Mouse (Mus musculus) hindbrain, postnatal 0 days (tissue): ENCODE results near the gene Ercc6l2. TPM values are rescaled to one million over a fixed set of nuclear protein-coding genes. Genes with fewer than 3 reads are reported as not detected.

ENCODE experiments used
- ATAC-seq: fragments of 200-750 bp; cut with Nextera tagmentation; 2 replicates; pipeline ENCODE4 v1.8.0; 2017; ENCODE audit warnings: mild to moderate bottlenecking, moderate TSS enrichment, moderate library complexity
- DNase-seq: peaks from one replicate; pipeline ENCODE4 v3.0.0-alpha.2; 2015; ENCODE audit warnings: low spot score
- H3K27ac ChIP-seq: fragments of 300-500 bp; sonication (generic); 2 replicates; pipeline ENCODE4 v1.5.1; 2014; ENCODE audit warnings: mild to moderate bottlenecking
- H3K27me3 ChIP-seq: fragments of 300-500 bp; sonication (generic); 2 replicates; pipeline ENCODE4 v1.6.1; 2014; ENCODE audit warnings: low read length, mixed read lengths; ENCODE audit not compliant: insufficient read depth
- H3K36me3 ChIP-seq: fragments of 300-500 bp; sonication (generic); 2 replicates; pipeline ENCODE4 v1.6.1; 2014; ENCODE audit warnings: low read length, mixed read lengths; ENCODE audit not compliant: insufficient read depth
- H3K4me1 ChIP-seq: fragments of 300-500 bp; sonication (generic); 2 replicates; pipeline ENCODE4 v1.6.1; 2014; ENCODE audit warnings: antibody characterized with exemption, low read length, mixed read lengths; ENCODE audit not compliant: insufficient read depth
- H3K4me2 ChIP-seq: fragments of 300-500 bp; sonication (generic); 2 replicates; pipeline ENCODE4 v1.6.1; 2014; ENCODE audit warnings: low read depth, mild to moderate bottlenecking, low read length, moderate library complexity, mixed read lengths
- H3K4me3 ChIP-seq: fragments of 300-500 bp; sonication (generic); 2 replicates; pipeline ENCODE4 v1.5.1; 2014; ENCODE audit warnings: low read length
- H3K9ac ChIP-seq: fragments of 300-500 bp; sonication (generic); replicated peaks from 2 replicates; pipeline ENCODE4 v1.6.1; 2014; ENCODE audit warnings: mild to moderate bottlenecking, low read length, moderate library complexity, mixed read lengths
- H3K9me3 ChIP-seq: fragments of 300-500 bp; sonication (generic); 2 replicates; pipeline ENCODE4 v1.6.1; 2016; ENCODE audit warnings: low read length, mixed read lengths
- CTCF ChIP-seq: IDR thresholded peaks from 2 replicates; pipeline ENCODE4 v1.5.1; 2016; ENCODE audit warnings: antibody characterized with exemption, control low read depth, low read depth
- WGBS: fragments of 180-500 bp; shearing (Covaris S2); extraction: QIAGEN DNeasy Blood & Tissue Kit; methylation state at CpG from one replicate; pipeline ENCODE4 v1.1.7; 2014; 5-methylcytosine and 5-hydroxymethylcytosine counted together
- polyA plus RNA-seq: library from polyadenylated mRNA; unstranded; fragments of >200 nt; fragmentation: Nextera tagmentation; extraction: Ambion mirVana; gene quantifications from 2 replicates; pipeline ENCODE4 v1.2.1, GENCODE M21; 2015
- total RNA-seq: library from RNA; depleted of rRNA; stranded (reverse); fragments of >200 nt; gene quantifications from 2 replicates; pipeline ENCODE4 v1.2.3, GENCODE M21; 2014

Gene Ercc6l2
- total and polyA plus RNA-seq, 2 experiments from 2014 or later = 9.9 to 11.7 TPM

GRCm38 (mm10) chr13:63815931-63816330 is 891 bp downstream of the Ercc6l2 start:
- H3K4me3 ChIP-seq = peak overlapping the region; percentile 54
- H3K9me3 ChIP-seq = no peaks in the 10 kb centered on the region
- no peaks in the 10 kb centered on the region for H3K36me3 ChIP-seq
- no peak for TF ChIP-seq CTCF
- no peak overlapping the region for H3K27ac ChIP-seq
- H3K4me1 ChIP-seq = peaks cover 10% of the 10 kb centered on the region
- no peaks in the 10 kb centered on the region for H3K27me3 ChIP-seq
- peak overlapping the region; percentile 84 for H3K9ac ChIP-seq
- DNase-seq (no peak), ATAC-seq (no peak)
- peak overlapping the region; percentile 75 for H3K4me2 ChIP-seq

DNA sequence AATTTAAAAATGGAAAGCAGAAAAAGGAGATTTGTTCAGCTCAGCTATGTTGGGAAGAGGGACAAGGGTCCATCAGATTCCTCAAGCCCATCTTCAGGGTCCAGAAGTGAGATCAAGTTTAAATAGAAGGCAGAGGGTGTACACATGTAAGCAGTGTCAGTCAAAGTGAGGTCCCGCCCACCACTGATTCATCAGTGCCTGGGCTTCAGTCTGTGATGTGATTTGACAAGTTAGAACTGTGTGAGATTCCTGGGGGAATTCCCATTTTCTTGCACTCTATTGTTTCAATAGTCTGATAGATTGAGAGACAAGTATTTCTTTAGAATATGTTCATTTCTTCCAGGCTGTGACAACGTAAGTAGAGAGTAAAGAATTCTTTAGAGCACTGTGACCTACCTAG is 30.7 kb downstream of the Ercc6l2 start:
- ATAC-seq (no peak), DNase-seq (no peak)
- Histone ChIP-seq H3K9ac (no peak overlapping the region), H3K27me3 (no peaks in the 10 kb centered on the region), H3K36me3 (no peaks in the 10 kb centered on the region; the same call in 1 of the 2 replicates), H3K27ac (no peak overlapping the region), H3K4me1 (no peaks in the 10 kb centered on the region), H3K4me3 (no peak overlapping the region), H3K9me3 (no peaks in the 10 kb centered on the region), H3K4me2 (no peak overlapping the region)
- TF ChIP-seq CTCF = no peak
- 93% methylated on average over 2 of the region's 2 CpGs for WGBS

- H3K9me3 ChIP-seq = no peaks in the 10 kb centered on the region
- TF ChIP-seq CTCF = no peak
- H3K4me3 ChIP-seq = no peak overlapping the region
- H3K4me2 ChIP-seq = no peak overlapping the region
- no peaks in the 10 kb centered on the region for H3K4me1 ChIP-seq
- no peak overlapping the region for H3K9ac ChIP-seq
- H3K27ac ChIP-seq = no peak overlapping the region
- H3K27me3 ChIP-seq = no peaks in the 10 kb centered on the region
- ATAC-seq (no peak), DNase-seq (no peak)
- 95% methylated on average over 3 of the region's 3 CpGs for WGBS
- H3K36me3 ChIP-seq = peaks cover 4% of the 10 kb centered on the region; the same call in 1 of the 2 replicates
Measured at GRCm38 (mm10) chr13:63850308-63851011, 35.4 kb downstream of the Ercc6l2 start.

DNA sequence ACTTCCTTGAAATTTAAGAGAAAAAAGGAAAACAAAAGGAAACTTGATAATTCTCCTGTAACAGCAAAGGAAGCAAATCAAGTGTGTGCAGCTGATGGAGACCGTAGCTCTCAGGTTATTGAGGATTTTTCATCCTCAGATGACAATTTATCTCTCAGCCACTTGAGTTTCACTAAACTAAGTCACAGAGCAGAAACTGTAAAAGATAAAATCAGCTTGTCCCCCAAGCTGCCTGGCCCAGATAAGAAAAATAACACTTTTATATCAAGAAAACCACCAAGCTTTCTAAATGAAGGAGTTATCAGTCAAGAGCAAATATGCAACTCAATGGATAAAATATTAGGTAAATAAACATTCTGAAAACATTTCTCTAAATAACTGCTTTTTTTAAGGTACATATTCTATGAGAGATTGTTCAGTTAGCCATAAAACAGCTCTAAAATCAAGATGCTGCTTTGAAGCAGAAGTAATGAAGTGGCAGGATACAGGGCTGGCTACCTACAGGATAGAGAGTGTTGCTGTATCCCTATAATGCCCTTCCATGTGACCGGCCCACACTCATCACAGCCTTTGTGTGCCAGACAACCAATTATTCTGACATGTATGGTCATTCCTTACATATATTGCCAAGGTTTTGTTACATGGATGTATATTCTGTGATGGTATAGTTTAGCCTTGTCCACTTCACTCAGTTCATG is 57.7 kb downstream of the Ercc6l2 start:
- WGBS = 94% methylated on average over 2 of the region's 2 CpGs
- DNase-seq (no peak), ATAC-seq (no peak)
- Histone ChIP-seq H3K36me3 (peaks cover 8% of the 10 kb centered on the region), H3K9me3 (no peaks in the 10 kb centered on the region), H3K4me2 (no peak overlapping the region), H3K27ac (no peak overlapping the region), H3K27me3 (no peaks in the 10 kb centered on the region), H3K9ac (no peak overlapping the region), H3K4me1 (no peaks in the 10 kb centered on the region), H3K4me3 (no peak overlapping the region)
- no peak for TF ChIP-seq CTCF

DNA sequence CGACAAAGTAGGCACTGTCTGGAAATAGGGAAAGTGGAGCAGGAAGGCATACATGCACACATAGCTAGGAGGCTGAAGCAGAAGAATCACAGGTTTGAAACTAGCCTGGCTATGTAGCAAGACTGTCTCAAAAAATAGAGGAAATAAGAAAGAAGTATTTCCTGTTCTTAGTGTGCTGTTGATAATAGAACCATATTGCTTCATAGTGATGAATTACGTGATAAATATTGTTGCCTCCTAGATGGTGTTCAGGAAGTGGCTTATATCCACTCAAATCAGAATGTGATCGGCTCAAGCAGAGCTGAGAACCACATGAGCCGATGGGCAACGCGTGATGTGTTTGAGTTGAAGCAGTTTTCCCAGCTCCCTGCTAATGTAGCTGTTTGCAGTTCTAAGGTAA is 62.1 kb downstream of the Ercc6l2 start:
- ATAC-seq (no peak), DNase-seq (no peak)
- H3K27ac ChIP-seq = no peak overlapping the region
- H3K4me2 ChIP-seq = no peak overlapping the region
- 91% methylated on average over 6 of the region's 6 CpGs for WGBS
- H3K4me3 ChIP-seq = no peak overlapping the region
- no peaks in the 10 kb centered on the region for H3K4me1 ChIP-seq
- peaks cover 2% of the 10 kb centered on the region; the same call in 1 of the 2 replicates for H3K36me3 ChIP-seq
- no peak overlapping the region for H3K9ac ChIP-seq
- no peaks in the 10 kb centered on the region for H3K9me3 ChIP-seq
- no peak for TF ChIP-seq CTCF
- no peaks in the 10 kb centered on the region for H3K27me3 ChIP-seq

DNA sequence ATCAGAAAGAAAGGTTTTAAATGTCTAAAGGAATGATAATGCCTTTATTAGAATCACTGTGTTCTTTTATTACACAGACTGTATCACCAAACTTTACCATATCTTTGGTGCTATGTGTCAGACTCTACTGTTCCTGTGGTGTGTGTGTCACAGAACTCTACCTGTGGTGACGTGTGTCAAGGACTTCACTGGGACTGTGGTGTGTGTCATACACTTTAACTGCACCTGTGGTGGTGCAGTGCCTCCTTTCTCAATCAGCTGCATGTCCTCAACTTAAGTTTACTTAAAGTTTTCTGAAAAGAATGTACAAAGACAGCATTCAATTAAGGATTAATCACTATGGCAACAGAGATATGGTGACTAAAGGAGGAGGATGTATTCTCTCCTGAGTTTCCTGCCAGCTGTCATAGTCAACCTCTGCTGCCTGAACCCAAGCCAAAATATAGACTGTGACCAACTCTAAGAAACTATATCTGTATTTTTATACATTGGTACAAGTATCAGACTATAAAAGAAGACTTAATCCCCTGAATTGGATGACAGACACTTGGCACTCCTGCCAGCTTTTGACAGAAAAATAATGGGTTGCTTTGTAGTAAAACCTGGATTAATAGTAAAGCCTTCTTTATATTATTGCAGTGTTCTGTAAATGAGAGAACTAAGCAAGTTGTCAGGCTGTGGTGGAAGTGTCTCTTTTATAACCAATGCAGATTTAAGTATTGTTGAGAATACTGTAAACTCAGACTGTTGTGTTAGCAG is 64.2 kb downstream of the Ercc6l2 start:
- 63% methylated on average over 1 of the region's 1 CpGs for WGBS
- Histone ChIP-seq H3K4me3 (no peak overlapping the region), H3K36me3 (no peaks in the 10 kb centered on the region), H3K9ac (no peak overlapping the region), H3K27ac (no peak overlapping the region), H3K9me3 (no peaks in the 10 kb centered on the region), H3K27me3 (no peaks in the 10 kb centered on the region), H3K4me2 (no peak overlapping the region), H3K4me1 (no peaks in the 10 kb centered on the region)
- ATAC-seq (no peak), DNase-seq (no peak)
- no peak for TF ChIP-seq CTCF
